Mouse (Mus musculus) adrenal gland, adult (tissue): Measurements from ENCODE around the gene Klhl18.
A peak's percentile ranks its signal among the peaks of the same experiment; 100 is the strongest.

ENCODE experiments used
- DNase-seq, 2 experiments: peaks; one replicate each; pipeline ENCODE4 v3.0.0; 2022 to 2023; ENCODE audit warnings: low spot score in 1 of 2; ENCODE audit not compliant: inconsistent age in 2 of 2

Klhl18 gene

GRCm38 (mm10) chr9:110476124-110477091, at the start of gene Klhl18, which contains the start of gene Kif9:
Gene Klhl18 (minus strand): TSS chr9:110476694.
Gene Kif9 (plus strand): TSS chr9:110476958.
- DNase-seq: peak; percentile 98 to 100

DNA sequence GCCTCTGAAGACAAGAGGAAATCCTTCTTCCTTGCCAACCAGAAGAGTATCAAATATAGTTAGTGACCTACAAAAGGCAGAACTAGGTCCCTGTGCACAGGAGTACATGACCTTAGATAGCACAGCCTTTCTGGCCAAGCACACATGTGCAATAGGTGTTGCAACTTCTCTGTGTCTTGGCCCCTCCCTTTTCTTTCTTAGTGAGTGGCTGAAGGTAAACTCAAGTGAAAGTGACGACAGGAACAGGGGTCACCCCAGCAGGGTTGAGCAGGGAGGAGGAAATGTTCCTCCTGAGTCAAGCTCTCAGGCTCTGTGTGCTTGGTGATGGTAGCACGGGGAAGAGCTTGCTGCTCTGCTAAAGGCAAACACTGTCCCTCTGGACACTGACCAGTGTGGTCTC, 49.2 kb upstream of the Klhl18 start:
- peak in 1 of 2 experiments; percentile 45 for DNase-seq

GRCm38 (mm10) chr9:110490913-110491312, 14.4 kb upstream of the Klhl18 start:
- no peak for DNase-seq

GRCm38 (mm10) chr9:110488841-110489240, 12.3 kb upstream of the Klhl18 start:
- no peak for DNase-seq

DNA sequence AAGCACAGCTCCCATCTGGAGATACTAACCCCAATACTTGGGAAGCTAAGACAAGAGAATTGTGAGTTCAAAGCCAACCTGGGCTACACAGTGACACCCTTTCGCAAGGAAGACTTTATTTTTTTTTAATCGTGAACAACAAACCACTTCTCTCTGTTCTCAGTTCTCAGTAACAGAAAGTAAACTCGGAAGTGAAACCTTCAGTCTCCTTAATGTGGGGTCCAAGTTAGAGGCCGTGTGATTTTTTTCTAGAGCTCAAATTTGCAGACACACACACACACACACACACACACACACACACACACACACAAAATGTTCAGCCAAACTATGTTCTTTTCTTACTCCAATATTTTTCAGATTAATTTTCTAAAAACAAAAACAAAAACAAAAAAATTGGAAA, 2.1 kb upstream of the Klhl18 start:
- no peak for DNase-seq

DNA sequence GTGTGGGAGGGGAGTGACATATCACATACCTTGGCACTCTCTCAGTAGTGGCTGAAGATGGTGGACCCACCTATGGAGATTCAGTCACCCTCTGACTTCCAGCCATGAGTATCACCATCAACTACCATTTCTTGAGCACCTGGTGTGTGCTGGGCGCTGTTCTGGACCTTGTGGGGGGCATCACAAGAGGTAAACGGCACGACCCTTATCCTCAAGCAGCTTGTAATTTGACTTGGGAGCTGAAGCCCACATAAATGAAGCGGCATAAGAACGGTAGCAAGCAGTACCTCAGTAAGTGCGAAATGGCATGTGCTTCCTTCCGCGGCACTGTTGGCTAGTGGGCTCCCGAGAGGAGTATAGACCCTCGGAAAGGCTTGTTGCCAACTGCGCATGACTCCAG, 1.5 kb upstream of the Klhl18 start:
- DNase-seq: peak in 1 of 2 experiments; percentile 8

DNA sequence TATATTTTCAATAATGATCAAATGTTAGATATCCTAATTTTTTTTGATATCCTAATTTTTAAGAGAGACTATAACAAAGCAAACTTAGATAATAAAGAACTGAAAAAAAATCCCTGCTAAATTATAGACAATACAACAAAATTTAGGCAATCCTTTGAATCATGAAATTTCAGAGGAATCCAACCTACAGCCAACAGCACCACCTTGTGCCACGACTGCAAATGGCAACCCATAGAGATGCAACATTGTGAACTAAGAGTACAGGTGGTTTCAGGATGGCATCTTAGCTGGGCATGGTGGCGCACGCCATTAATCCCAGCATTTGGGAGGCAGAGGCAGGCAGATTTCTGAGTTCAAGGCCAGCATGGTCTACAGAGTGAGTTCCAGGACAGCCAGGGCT, 10.3 kb downstream of the Klhl18 start:
- DNase-seq: no peak

- no peak for DNase-seq
These were observed 11.2 kb downstream of the Klhl18 start for GRCm38 (mm10) chr9:110465336-110465735.

GRCm38 (mm10) chr9:110463983-110464591, 12.4 kb downstream of the Klhl18 start:
- DNase-seq: no peak

DNA sequence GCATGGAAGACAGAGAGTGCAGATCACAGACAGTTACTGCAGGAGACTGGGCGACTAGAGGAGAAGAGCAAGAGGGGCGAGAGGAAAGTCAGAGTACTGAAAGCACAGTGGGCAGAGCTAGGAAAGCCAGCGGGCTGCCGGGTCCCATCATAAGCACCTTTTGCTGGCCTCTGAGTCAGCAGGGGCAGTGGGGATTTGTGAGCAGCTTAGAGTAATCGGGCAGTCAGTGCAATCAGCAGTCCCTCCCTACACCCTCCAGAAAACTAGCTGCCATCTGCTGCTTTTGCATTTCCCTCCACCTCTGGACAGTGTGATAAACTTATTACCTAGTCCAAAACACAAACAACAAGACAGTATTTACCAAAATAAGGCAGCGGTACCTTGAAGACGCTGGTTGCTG, 14.2 kb downstream of the Klhl18 start:
- DNase-seq: no peak

DNA sequence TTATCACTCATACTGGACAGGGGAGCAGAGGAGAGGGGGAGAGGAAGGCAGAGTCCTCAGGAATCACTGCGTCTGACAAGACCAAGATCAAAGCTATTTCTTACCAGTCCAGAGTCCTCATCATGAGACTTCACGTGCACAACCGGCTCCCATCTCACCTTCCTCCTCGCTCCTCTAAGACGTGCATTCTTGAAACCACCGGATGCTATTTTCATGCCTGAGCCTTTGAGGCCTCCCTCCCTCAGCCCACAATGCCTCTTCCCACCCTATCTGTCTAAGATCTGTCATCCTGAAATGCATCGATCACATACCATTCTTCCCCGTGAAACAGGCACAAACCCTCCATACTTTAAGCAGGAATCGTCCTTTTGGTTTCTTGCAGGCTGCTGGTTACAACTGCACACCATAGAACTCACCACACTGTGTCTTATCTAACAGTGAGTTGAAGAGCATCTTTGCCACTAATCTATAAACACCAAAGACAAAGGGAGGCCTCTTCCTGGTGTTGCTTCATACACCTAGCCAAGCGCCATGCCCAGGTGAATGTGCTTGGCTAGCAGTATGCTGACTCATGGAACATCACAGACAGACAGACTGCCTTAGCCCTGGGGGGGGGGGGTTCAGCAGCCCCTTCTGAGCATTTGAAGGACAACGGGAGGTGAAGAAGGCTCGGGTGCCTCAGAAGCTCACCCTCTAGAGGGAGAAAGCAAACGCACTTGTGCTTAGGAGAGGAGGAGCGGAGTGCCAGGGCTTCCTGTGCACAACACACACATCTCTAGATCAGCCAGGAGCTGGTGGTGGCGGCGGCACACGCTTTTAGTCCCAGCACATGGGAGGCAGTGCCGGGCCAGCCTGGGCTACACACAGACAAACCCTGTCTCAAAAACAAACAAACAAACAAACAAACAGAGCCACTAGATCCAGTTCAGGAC, 15.3 kb downstream of the Klhl18 start:
- DNase-seq: no peak

DNA sequence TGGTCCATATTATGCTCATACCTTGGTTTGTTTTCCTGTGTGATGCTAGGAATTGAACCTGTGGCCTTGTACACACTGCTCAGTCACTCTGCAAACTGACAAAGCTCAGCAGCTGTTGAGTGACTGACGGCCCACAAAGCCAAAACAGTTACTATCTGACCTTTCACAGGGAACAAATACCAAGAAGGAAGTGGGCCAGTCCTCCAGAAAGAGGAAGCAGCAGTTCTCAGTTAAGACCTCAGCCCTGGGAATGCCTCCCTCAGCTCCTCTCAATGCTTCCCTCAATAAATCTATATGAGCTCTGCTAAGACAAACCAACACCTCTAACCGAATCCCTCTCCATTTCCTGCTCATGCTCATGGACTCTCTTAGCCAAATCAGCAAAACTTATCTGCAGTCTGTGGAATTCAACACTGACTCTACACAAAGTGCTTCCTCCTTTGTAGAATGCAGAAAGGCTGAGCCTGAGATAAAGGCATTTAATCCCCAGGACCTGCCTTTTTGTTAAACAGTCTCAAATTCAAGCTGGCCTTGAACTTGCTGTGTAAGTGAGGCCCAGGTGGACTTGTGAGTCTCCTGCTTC, 17.3 kb downstream of the Klhl18 start:
- DNase-seq: no peak

DNA sequence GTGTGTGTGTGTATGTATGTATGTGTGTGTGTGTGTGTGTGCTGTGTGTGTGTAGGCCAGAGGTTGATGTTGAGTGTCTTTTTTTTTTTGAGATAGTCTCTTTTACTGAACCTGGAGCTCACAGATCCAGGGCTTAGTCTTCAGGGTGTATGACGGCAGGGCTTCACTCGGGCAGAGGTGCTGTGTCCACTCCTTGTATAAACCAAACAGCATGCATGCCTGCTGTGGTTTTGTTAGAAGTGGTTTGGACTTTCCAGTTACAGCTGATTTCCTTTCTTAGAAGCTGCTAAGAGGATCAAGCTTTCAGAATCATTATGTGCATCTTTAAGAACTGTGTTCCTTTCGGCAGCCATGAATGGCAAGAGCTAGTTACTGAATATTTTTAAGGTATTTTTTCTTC, 18.6 kb downstream of the Klhl18 start:
- no peak for DNase-seq

DNA sequence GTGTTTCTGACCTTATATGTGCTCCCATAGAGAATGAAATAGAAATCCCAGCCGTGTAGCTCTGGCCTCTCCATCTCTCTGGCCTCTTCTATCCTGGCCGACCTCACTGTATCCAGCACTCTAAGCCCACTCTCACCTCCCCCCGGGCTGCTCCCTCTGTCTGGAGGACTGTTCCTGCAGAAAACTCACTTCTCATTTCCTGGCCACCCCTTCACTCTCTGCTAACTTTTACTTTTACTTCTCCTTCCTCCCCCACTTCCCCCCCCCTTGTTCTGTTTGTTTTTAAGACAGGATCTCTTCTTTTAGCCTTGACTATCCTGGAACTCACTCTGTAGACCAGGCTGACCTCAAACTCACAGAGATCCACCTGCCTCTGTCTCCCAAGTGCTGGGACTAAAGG, 24.0 kb downstream of the Klhl18 start:
- DNase-seq: no peak

DNA sequence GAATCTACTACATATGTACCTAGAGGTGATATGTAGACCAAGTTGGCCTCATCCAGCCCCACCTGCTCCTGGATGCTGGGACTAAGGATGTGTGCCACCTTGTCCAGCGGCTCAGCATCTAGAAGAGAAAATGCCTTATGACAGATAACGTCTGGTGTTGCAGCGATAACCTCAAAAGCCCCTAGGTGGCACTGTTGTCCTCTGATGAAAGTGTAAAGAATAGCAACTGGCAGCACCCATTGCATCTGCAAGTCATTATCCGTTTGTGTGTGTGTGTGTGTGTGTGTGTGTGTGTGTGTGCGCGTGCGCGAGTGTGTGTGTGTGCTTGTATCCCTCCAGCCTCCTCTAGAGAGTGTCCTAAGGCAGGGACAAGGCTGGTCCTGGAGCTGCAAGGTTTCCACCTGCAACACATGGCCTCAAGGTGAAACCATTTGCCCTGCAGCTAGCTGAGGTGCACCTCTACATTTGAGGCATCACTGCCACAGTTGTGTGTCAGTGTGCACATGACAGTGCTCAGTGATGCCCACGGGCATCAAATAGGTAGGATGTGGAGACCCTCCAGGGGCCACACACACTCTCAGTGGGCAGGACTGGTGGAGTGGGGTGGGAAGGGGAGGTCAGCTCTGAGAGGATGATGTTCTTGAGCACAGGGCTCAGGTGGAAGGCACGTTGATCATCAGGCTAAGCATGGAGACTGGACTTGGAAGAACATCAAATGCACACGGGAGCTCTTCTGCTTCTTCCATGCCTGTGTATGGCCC, 27.5 kb downstream of the Klhl18 start:
- peak; percentile 66 to 89 for DNase-seq

- no peak for DNase-seq
These were observed 28.1 kb downstream of the Klhl18 start for GRCm38 (mm10) chr9:110448356-110448755.

GRCm38 (mm10) chr9:110440559-110440958, 35.9 kb downstream of the Klhl18 start:
- DNase-seq: no peak

DNA sequence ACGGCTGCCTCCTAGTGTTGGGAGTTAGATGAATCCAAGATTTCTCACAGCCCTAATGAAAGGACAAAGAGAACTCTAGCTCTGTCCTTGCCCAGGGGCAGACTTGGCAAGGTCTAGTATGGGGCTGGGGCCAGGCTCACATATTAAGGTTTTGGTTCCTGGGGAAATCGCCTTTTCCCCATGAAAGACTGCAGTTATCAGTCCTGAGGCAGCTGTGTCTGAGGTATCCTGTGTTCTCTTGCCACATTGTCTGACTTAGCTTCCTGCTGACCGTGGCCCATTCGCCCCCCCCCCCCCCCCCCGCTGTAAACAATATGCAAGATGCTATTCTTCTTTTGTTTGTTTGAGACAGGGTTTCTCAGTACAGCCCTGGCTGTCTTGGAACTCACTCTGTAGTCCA, 36.4 kb downstream of the Klhl18 start:
- DNase-seq: no peak

- no peak for DNase-seq
These were observed 40.5 kb downstream of the Klhl18 start for GRCm38 (mm10) chr9:110436041-110436440.

GRCm38 (mm10) chr9:110433045-110433444, 43.4 kb downstream of the Klhl18 start:
- DNase-seq: no peak
